Mouse (Mus musculus): Measurements from ENCODE around the gene Kcnab1. TPM values are rescaled to one million over a fixed set of nuclear protein-coding genes. Genes with fewer than 3 reads are reported as not detected.

Gene Kcnab1
- total and polyA plus RNA-seq, 3 experiments = 0.38 to 0.81 (median 0.76) TPM

- Histone ChIP-seq H3K4me2 (ENCODE audit: insufficient read depth, low read depth, poor library complexity, severe bottlenecking) (no peak overlapping the region), H3K79me2 (replicated peaks; ENCODE audit: control insufficient read depth, extremely low read depth, insufficient read depth, poor library complexity, severe bottlenecking) (no peaks in the 10 kb centered on the region), H3K4me3 (replicated peaks in 1 of 3; ENCODE audit: low read depth in 2 of 3, low read length in 2 of 3, poor library complexity in 1 of 3) (no peak overlapping the region), H3K36me3 (replicated peaks in 1 of 2; ENCODE audit: control insufficient read depth in 1 of 2, insufficient read depth in 1 of 2, low read length in 1 of 2) (peaks cover 0 to 23% of the 10 kb centered on the region in 2 experiments), H3K9me3 (replicated peaks; ENCODE audit: low read length) (no peaks in the 10 kb centered on the region), H3K27ac (ENCODE audit: insufficient read depth, low read depth) (no peak overlapping the region), H3K27me3 (replicated peaks) (no peaks in the 10 kb centered on the region), H3K9ac (ENCODE audit: insufficient read depth, low read depth) (no peak overlapping the region), H3K4me1 (ENCODE audit: control insufficient read depth in 1 of 2, insufficient read depth in 2 of 2) (peaks cover 3 to 22% of the 10 kb centered on the region in 2 experiments; a peak in 3 of 4 replicates)
- dilution Hi-C loops (cut with MboI; ENCODE audit: extremely low pct_ligation_motif_present, extremely low pct_unique_long_range_greater_than_20kb, low sequenced_read_pairs) = no loop called here
- DNase-seq (ENCODE audit: extremely low read depth) = no peak
- TF ChIP-seq JUND (conservative IDR thresholded peaks at IDR 0.05; ENCODE audit: low read depth, low read length) (no peak), TCF12 (IDR thresholded peaks at IDR 0.05; ENCODE audit: low read depth, low read length) (no peak), SMC3 (IDR thresholded peaks at IDR 0.05; ENCODE audit: low read depth, low read length) (no peak), CHD2 (IDR thresholded peaks at IDR 0.05; ENCODE audit: low read length) (no peak), UBTF (IDR thresholded peaks at IDR 0.05; ENCODE audit: low read depth, low read length) (no peak), MYC (IDR thresholded peaks at IDR 0.05; ENCODE audit: low read depth, low read length) (no peak), BHLHE40 (IDR thresholded peaks at IDR 0.05; ENCODE audit: low read depth, low read length) (no peak), PAX5 (IDR thresholded peaks at IDR 0.05; ENCODE audit: low read length) (no peak), POLR2AphosphoS2 (IDR thresholded peaks at IDR 0.05; ENCODE audit: low read depth, low read length) (no peak), CTCF (conservative IDR thresholded peaks at IDR 0.05 in 1 of 2, IDR thresholded peaks at IDR 0.05 in 1 of 2; ENCODE audit: low read depth in 2 of 2, low read length in 2 of 2) (no peak), USF1 (IDR thresholded peaks at IDR 0.05; ENCODE audit: low read depth, low read length) (no peak), CHD1 (IDR thresholded peaks at IDR 0.05; ENCODE audit: low read depth, low read length) (no peak), MAZ (IDR thresholded peaks at IDR 0.05; ENCODE audit: low read depth, low read length) (no peak), TBP (conservative IDR thresholded peaks at IDR 0.05; ENCODE audit: low read depth, low read length) (no peak), USF2 (conservative IDR thresholded peaks at IDR 0.05; ENCODE audit: low read depth, low read length) (no peak), ZC3H11A (IDR thresholded peaks at IDR 0.05; ENCODE audit: low read depth, low read length) (no peak), MEF2A (IDR thresholded peaks at IDR 0.05; ENCODE audit: borderline replicate concordance, low read depth, low read length) (no peak), EP300 (IDR thresholded peaks at IDR 0.05; ENCODE audit: low read length) (no peak)
- in situ Hi-C loops (cut with MboI; ENCODE audit: low pct_ligation_motif_present, low pct_unique_long_range_greater_than_20kb, low sequenced_read_pairs) = loop anchor here (25.0 kb wide), 1 partner anchor 584 kb away; no protein-coding TSS in a partner anchor
Measured at GRCm38 (mm10) chr3:65353263-65354037, 244.3 kb downstream of the Kcnab1 start.

DNA sequence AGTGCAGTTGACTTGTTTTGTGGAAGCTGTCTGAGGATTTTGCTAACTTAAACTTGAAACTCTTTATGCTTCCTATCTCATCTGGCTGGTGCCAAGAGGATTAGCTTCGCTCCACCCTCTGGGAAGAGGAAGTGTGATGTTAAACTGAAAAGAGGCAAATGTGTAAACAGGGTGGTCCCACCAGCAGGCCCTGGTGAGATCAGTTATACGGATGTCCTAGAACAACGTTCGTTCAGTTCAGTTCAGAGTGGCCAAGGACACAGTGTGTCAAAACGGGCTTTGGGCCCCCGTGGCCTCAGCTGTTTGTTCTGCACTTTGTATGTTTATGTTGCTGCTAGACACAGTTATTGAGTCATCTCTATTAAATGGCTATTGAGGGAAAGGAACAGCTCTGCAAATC is 246.3 kb downstream of the Kcnab1 start:
- no peaks in the 10 kb centered on the region for H3K79me2 ChIP-seq (replicated peaks; ENCODE audit: control insufficient read depth, extremely low read depth, insufficient read depth, poor library complexity, severe bottlenecking)
- in situ Hi-C loops (cut with MboI; ENCODE audit: low pct_ligation_motif_present, low pct_unique_long_range_greater_than_20kb, low sequenced_read_pairs) = loop anchor here (25.0 kb wide), 1 partner anchor 582 kb away; no protein-coding TSS in a partner anchor
- no peak overlapping the region for H3K4me2 ChIP-seq (ENCODE audit: insufficient read depth, low read depth, poor library complexity, severe bottlenecking)
- no peak overlapping the region for H3K9ac ChIP-seq (ENCODE audit: insufficient read depth, low read depth)
- peaks cover 3 to 31% of the 10 kb centered on the region in 2 experiments; a peak in 3 of 4 replicates for H3K4me1 ChIP-seq (ENCODE audit: control insufficient read depth in 1 of 2, insufficient read depth in 2 of 2)
- H3K27ac ChIP-seq (ENCODE audit: insufficient read depth, low read depth) = no peak overlapping the region
- dilution Hi-C loops (cut with MboI; ENCODE audit: extremely low pct_ligation_motif_present, extremely low pct_unique_long_range_greater_than_20kb, low sequenced_read_pairs) = no loop called here
- H3K9me3 ChIP-seq (replicated peaks; ENCODE audit: low read length) = no peaks in the 10 kb centered on the region
- TF ChIP-seq ETS1 (conservative IDR thresholded peaks at IDR 0.05; ENCODE audit: low read depth, low read length) (no peak), CTCF (conservative IDR thresholded peaks at IDR 0.05 in 1 of 2, IDR thresholded peaks at IDR 0.05 in 1 of 2; ENCODE audit: low read depth in 2 of 2, low read length in 2 of 2) (no peak), RAD21 (IDR thresholded peaks at IDR 0.05; ENCODE audit: low read depth, low read length) (no peak), PAX5 (IDR thresholded peaks at IDR 0.05; ENCODE audit: low read length) (no peak), HCFC1 (IDR thresholded peaks at IDR 0.05; ENCODE audit: low read depth, low read length) (no peak), SMC3 (IDR thresholded peaks at IDR 0.05; ENCODE audit: low read depth, low read length) (no peak), IRF4 (IDR thresholded peaks at IDR 0.05; ENCODE audit: low read depth, low read length) (no peak), MYC (IDR thresholded peaks at IDR 0.05; ENCODE audit: low read depth, low read length) (no peak), RCOR1 (conservative IDR thresholded peaks at IDR 0.05; ENCODE audit: low read depth, low read length) (no peak), CHD1 (IDR thresholded peaks at IDR 0.05; ENCODE audit: low read depth, low read length) (no peak), MAX (IDR thresholded peaks at IDR 0.05; ENCODE audit: low read length) (no peak), EP300 (IDR thresholded peaks at IDR 0.05; ENCODE audit: low read length) (no peak), SIN3A (IDR thresholded peaks at IDR 0.05; ENCODE audit: low read length) (no peak), ELF1 (IDR thresholded peaks at IDR 0.05; ENCODE audit: low read depth, low read length) (no peak)
- peaks cover 0 to 26% of the 10 kb centered on the region in 2 experiments for H3K36me3 ChIP-seq (replicated peaks in 1 of 2; ENCODE audit: control insufficient read depth in 1 of 2, insufficient read depth in 1 of 2, low read length in 1 of 2)
- H3K4me3 ChIP-seq (replicated peaks in 1 of 3; ENCODE audit: low read depth in 2 of 3, low read length in 2 of 3, poor library complexity in 1 of 3) = no peak overlapping the region
- H3K27me3 ChIP-seq (replicated peaks) = no peaks in the 10 kb centered on the region
- DNase-seq (ENCODE audit: extremely low read depth) = no peak
